Mouse (Mus musculus) CD4-positive, CD25-positive, alpha-beta regulatory T cell, adult 9 weeks (primary cell): Measurements from ENCODE around the gene Plet1. TPM values are rescaled to one million over a fixed set of nuclear protein-coding genes. Genes with fewer than 3 reads are reported as not detected.

Experiments used
- polyA plus RNA-seq: library from polyadenylated mRNA; unstranded; fragments of 100-300 nt; shearing (Covaris generic); gene quantifications from one replicate; pipeline ENCODE4 v1.2.1, GENCODE M21; 2017

Plet1 gene
- polyA plus RNA-seq = not detected

DNA sequence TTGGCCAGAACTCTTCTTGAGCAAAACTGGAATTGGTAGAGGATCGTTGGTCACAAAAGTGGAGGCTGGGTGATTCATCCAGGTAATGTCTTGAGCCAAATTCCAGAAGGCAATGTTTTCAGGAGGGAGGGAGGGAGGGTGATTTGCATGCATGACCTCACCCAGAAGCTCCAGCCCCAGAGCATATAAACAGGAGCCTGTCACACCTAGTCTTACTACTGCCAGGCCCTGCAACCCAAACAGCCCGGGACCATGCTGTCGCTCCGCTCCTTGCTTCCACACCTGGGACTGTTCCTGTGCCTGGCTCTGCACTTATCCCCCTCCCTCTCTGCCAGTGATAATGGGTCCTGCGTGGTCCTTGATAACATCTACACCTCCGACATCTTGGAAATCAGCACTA, at the start of gene Plet1:
Gene Plet1, plus strand, starts transcription at position 215 of the 400 bp plus-strand sequence.

DNA sequence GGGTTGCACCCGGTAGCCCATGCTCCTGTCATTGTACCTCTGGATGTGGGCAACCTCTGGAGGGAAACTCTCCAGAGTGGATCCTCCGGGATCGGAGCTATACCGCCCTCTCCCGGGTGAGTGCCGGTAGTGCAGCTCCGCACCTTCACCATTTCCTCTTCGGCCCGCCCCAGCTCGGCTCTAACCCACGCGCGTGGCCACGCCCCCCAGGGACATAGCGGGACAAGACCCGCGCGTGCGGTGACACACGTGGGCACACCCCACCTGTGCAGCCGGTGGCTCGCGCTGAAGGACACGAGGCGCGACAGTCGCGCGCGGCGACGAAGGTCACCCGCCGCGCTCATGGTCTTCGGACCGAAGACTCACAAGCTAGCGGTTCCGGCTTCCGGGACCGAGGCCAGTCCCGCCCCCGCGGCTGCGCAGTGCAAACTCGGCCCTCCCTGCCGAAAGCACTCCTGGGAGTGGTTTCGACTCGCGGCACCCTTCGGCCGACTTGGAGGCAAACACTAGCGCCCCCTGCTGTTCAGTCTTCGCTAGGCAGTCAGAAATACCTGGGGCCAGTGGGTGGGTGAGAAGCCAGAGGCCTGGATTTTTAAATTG, 34.1 kb downstream of the Plet1 start, which contains the start of gene Pts:
Gene Pts, minus strand, starts transcription at position 432 of the 600 bp plus-strand sequence.

DNA sequence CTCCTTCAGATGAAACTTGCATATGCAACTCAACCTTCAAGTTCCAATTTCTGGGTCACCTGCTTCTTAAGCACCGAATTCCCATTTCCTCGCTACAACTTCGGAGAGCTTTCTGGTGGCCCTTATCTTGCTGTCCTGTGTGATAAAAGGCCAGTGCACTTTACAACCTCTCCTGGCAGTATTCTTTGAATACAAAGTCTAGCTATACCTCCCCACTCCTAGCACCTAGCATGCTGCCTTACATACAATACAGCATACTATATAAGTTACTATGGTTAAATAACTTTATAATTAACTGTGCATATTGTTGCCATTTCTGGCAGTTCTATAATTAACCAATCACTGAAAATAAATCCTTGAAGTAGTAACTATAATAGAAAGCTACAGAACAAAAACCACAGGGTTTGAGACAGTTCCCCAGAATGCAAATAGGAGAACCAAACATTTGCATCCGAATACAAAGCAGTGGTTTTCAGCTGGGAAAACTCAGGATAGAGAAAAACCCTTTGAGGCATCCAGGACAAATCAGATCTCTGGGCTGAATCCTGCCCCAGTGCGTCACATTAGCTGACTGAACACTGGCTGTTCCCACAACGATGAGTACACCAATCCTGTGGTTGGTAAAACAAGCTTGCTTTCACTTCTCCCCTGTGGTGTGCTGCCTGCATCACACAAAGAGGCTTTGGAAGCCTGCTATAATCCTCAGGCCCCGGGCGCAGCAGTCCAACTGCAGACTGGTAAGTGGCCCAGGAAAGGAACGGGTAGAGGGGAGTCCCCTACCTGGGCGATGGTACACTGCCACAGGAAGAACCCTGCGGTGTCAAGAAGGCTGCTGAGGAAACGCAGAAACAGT, 60.1 kb downstream of the Plet1 start, which contains the start of gene Il18:
Gene Il18, plus strand, starts transcription at position 587 of the 853 bp plus-strand sequence.

DNA sequence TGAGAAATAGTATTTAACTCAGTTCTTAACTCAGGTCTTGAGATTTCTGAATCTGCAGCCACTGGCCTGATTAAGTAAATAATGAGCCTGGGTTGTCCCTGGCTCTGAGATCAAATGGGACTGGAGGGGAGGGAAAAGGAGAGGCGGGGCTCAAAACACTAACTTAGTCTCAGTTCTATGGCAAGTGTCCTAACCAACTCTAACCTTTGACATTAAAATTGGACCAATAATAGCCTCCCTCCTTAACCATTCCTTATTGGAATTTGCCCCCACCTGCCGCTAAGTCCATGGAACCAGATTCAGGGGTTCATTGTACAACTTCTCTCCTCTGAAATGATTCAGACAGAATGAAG, 60.7 kb downstream of the Plet1 start, which contains the start of gene Bco2:
Gene Bco2, minus strand, starts transcription at position 88 of the 353 bp plus-strand sequence.

Other genes with a start within 250 kb of the Plet1 start
- 867 TPM for gene Rpl10-ps3, start 149.6 kb upstream of the Plet1 start, polyA plus RNA-seq
- gene Pts, start 34.2 kb downstream of the Plet1 start, polyA plus RNA-seq = 142 TPM
- 4.3 TPM for gene Il18, start 60.3 kb downstream of the Plet1 start, polyA plus RNA-seq
- 0.60 TPM for gene Bco2, start 60.7 kb downstream of the Plet1 start, polyA plus RNA-seq
- not detected for gene Tex12, start 66.8 kb downstream of the Plet1 start, polyA plus RNA-seq
- gene Sdhd, start 109.3 kb downstream of the Plet1 start, polyA plus RNA-seq = 193 TPM
- gene Timm8b, start 109.4 kb downstream of the Plet1 start, polyA plus RNA-seq = 125 TPM
- 0.76 TPM for gene Pih1d2, start 122.8 kb downstream of the Plet1 start, polyA plus RNA-seq
- gene Nkapd1, start 122.9 kb downstream of the Plet1 start, polyA plus RNA-seq = 19.7 TPM
- 26.1 TPM for gene Dlat, start 165.3 kb downstream of the Plet1 start, polyA plus RNA-seq
- 0.14 TPM for gene Dixdc1, start 245.0 kb downstream of the Plet1 start, polyA plus RNA-seq